Mouse (Mus musculus): ENCODE data around the gene Col4a6. TPM values are rescaled to one million over a fixed set of nuclear protein-coding genes. Genes with fewer than 3 reads are reported as not detected.

Gene Col4a6
- polyA plus RNA-seq, 1 experiment from 2014 or later = 2.0 TPM

Other genes with a start within 250 kb of the Col4a6 start
- gene Col4a5, start 1.3 kb upstream of the Col4a6 start, polyA plus RNA-seq (2015; fragmentation: Nextera tagmentation; extraction: Ambion mirVana) = 7.9 and 9.9 TPM in 2 replicates

All from intestine, embryonic 16.5 days (tissue).